ENCODE assay signal across 8 mouse cellular contexts in the genomic region with DNA sequence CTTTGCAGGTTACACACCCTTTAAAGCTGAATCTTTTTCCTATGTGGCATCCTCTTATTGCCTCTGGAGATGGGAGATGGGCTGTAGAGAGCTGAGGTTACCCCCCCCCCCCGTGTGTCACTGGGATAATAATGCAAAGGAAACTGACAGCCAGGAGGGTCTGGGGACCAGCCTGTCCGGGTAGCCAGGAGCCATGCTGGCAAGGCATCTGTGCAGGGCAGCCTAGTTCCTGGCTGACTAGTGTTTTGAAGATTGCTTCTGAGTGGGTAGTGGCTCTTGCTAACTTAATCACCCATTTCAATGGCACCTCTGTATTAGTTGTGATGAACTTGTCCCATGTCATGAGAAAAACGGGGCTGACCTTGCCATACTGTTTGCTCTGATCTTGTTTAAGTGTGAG. TPM values are rescaled to one million over a fixed set of nuclear protein-coding genes. Genes with fewer than 3 reads are reported as not detected.
DNase-seq lines count a peak whose midpoint lies in the region; ATAC-seq and TF ChIP-seq lines count a peak whose summit lies in the region.
"Had no signal": no experiment of that assay in that cellular context is flagged by ENCODE, and none has a peak within 500 bp of the region (broad histone marks: within the 10 kb centered on the region; RNA-seq: fewer than 3 reads in every experiment).

No protein-coding gene starts in this region.

- TF ChIP-seq POLR2A in testis, adult 2 months (IDR thresholded peaks at IDR 0.05; ENCODE audit: control insufficient read depth, low read depth, low read length) = no peak

- H3K4me3 ChIP-seq in testis, adult 2 months (ENCODE audit: control insufficient read depth, low read depth, low read length) = peak overlapping the region; percentile 99
- H3K4me3 ChIP-seq in hindbrain, embryonic 10.5 days = peak overlapping the region; percentile 88
- H3K4me3 ChIP-seq in liver, embryonic 13.5 days (replicated peaks) = peak overlapping the region; percentile 83; the same call in 1 of the 2 replicates

- H3K4me2 ChIP-seq in liver, embryonic 13.5 days = peak overlapping the region; percentile 97; the same call in 1 of the 2 replicates

- no peak for ATAC-seq in liver, embryonic 13.5 days (ENCODE audit: low read depth)
- no peak for ATAC-seq in erythroid progenitor cell, adult 5-6 weeks (replicated peaks; ENCODE audit: low FRiP score, poor library complexity, severe bottlenecking)

- H3K27ac ChIP-seq in testis, adult 2 months (ENCODE audit: control insufficient read depth, insufficient read depth, low read depth, low read length) = no peak overlapping the region; the same call in 1 of the 2 replicates
- peak overlapping the region; percentile 94; the same call in 1 of the 2 replicates for H3K27ac ChIP-seq in hindbrain, embryonic 10.5 days
- H3K27ac ChIP-seq in liver, embryonic 13.5 days = no peak overlapping the region

- peaks cover 5% of the 10 kb centered on the region; the same call in 1 of the 2 replicates for H3K4me1 ChIP-seq in testis, adult 2 months (ENCODE audit: control insufficient read depth, insufficient read depth, low read length)
- H3K4me1 ChIP-seq in hindbrain, embryonic 10.5 days (replicated peaks) = peaks cover 49% of the 10 kb centered on the region
- peaks cover 52% of the 10 kb centered on the region for H3K4me1 ChIP-seq in liver, embryonic 13.5 days (replicated peaks)

- no peaks in the 10 kb centered on the region for H3K9me3 ChIP-seq in hindbrain, embryonic 10.5 days
- no peaks in the 10 kb centered on the region for H3K9me3 ChIP-seq in liver, embryonic 13.5 days (replicated peaks)

- H3K27me3 ChIP-seq in testis, adult 2 months (ENCODE audit: control insufficient read depth, insufficient read depth, low read length) = no peaks in the 10 kb centered on the region
- no peaks in the 10 kb centered on the region for H3K27me3 ChIP-seq in hindbrain, embryonic 10.5 days (ENCODE audit: insufficient read depth, poor library complexity, severe bottlenecking)
- no peaks in the 10 kb centered on the region for H3K27me3 ChIP-seq in liver, embryonic 13.5 days

- 47% methylated on average over 3 of the region's 3 CpGs for WGBS in hindbrain, embryonic 10.5 days
- WGBS in liver, embryonic 13.5 days (ENCODE audit: insufficient replicate concordance) = 44% methylated on average over 3 of the region's 3 CpGs

- DNase-seq in testis, postnatal 10 days (ENCODE audit: low spot score) = no peak
- DNase-seq in hindbrain, embryonic 10.5 days (ENCODE audit: low spot score) = no peak
- no peak for DNase-seq in liver, embryonic 13.5 days
- no peak for DNase-seq in layer of hippocampus, adult 9-10 months (ENCODE audit: low spot score)
- DNase-seq in Muller cell, postnatal 12 days (ENCODE audit: inconsistent ontology term) = no peak
- DNase-seq: layer of hippocampus, adult 9-11 months had no signal

- H3K36me3 ChIP-seq in testis, adult 2 months (ENCODE audit: control insufficient read depth, insufficient read depth, low read length) = no peaks in the 10 kb centered on the region
- H3K36me3 ChIP-seq in hindbrain, embryonic 10.5 days = peaks cover 27% of the 10 kb centered on the region
- peaks cover 13% of the 10 kb centered on the region for H3K36me3 ChIP-seq in liver, embryonic 13.5 days

- TF ChIP-seq CTCF in testis, adult 2 months (IDR thresholded peaks at IDR 0.05; ENCODE audit: control insufficient read depth, insufficient read depth, insufficient replicate concordance, low read depth, low read length) = no peak

- 0 out of 2 replicates have a peak overlapping the region, but pooled peaks have one; percentile 87 for H3K9ac ChIP-seq in liver, embryonic 13.5 days

RNA-seq across cellular contexts. Expression of a gene that starts 1.7 kb away (rescaled TPM):
- polyA plus RNA-seq in testis, adult 2 months (2012; rRNA removed) = 186 and 202 TPM in 2 replicates
- 49.1 and 52.1 TPM in 2 replicates for polyA plus RNA-seq in hindbrain, embryonic 10.5 days (2016; fragmentation: Nextera tagmentation; extraction: Ambion mirVana)
- 6.3 and 8.2 TPM in 2 replicates for polyA plus RNA-seq in liver, embryonic 13.5 days (2015; fragmentation: Nextera tagmentation; extraction: Ambion mirVana)
- total RNA-seq in erythroid progenitor cell, adult 5-6 weeks (2015; ENCODE audit: low replicate concordance) = 3.6 and 5.9 TPM in 2 replicates
- 2.4 and 4.8 TPM in 2 replicates for total RNA-seq in erythroid progenitor cell, adult 5-6 weeks (2017; ENCODE audit: low replicate concordance)

RNA-seq across cellular contexts. Expression of a gene that starts 2.9 kb away (rescaled TPM):
- 179 and 194 TPM in 2 replicates for polyA plus RNA-seq in testis, adult 2 months (2012; rRNA removed)
- polyA plus RNA-seq in hindbrain, embryonic 10.5 days (2016; fragmentation: Nextera tagmentation; extraction: Ambion mirVana) = 193 and 229 TPM in 2 replicates
- polyA plus RNA-seq in liver, embryonic 13.5 days (2015; fragmentation: Nextera tagmentation; extraction: Ambion mirVana) = 56.1 and 61.2 TPM in 2 replicates
- total RNA-seq in erythroid progenitor cell, adult 5-6 weeks (2015; ENCODE audit: low replicate concordance) = 66.7 and 75.0 TPM in 2 replicates
- 82.9 and 94.7 TPM in 2 replicates for total RNA-seq in erythroid progenitor cell, adult 5-6 weeks (2017; ENCODE audit: low replicate concordance)

RNA-seq across cellular contexts. Expression of a gene that starts 48.3 kb away (rescaled TPM):
- 0.49 and 0.88 TPM in 2 replicates for polyA plus RNA-seq in testis, adult 2 months (2012; rRNA removed)
- polyA plus RNA-seq in hindbrain, embryonic 10.5 days (2016; fragmentation: Nextera tagmentation; extraction: Ambion mirVana) = 1.1 and 1.4 TPM in 2 replicates
- polyA plus RNA-seq in liver, embryonic 13.5 days (2015; fragmentation: Nextera tagmentation; extraction: Ambion mirVana) = 0.44 and 0.59 TPM in 2 replicates
- total RNA-seq in erythroid progenitor cell, adult 5-6 weeks (2015; ENCODE audit: low replicate concordance) = not detected in 2 replicates
- not detected in 2 replicates for total RNA-seq in erythroid progenitor cell, adult 5-6 weeks (2017; ENCODE audit: low replicate concordance)

RNA-seq across cellular contexts. Expression of a gene that starts 57.5 kb away (rescaled TPM):
- polyA plus RNA-seq in testis, adult 2 months (2012; rRNA removed) = 20.0 and 24.3 TPM in 2 replicates
- 10.0 and 11.9 TPM in 2 replicates for polyA plus RNA-seq in hindbrain, embryonic 10.5 days (2016; fragmentation: Nextera tagmentation; extraction: Ambion mirVana)
- 10.6 and 12.3 TPM in 2 replicates for polyA plus RNA-seq in liver, embryonic 13.5 days (2015; fragmentation: Nextera tagmentation; extraction: Ambion mirVana)
- 4.6 and 6.1 TPM in 2 replicates for total RNA-seq in erythroid progenitor cell, adult 5-6 weeks (2015; ENCODE audit: low replicate concordance)
- total RNA-seq in erythroid progenitor cell, adult 5-6 weeks (2017; ENCODE audit: low replicate concordance) = 1.4 and 6.2 TPM in 2 replicates

RNA-seq across cellular contexts. Expression of a gene that starts 59.9 kb away (rescaled TPM):
- 24.5 and 28.4 TPM in 2 replicates for polyA plus RNA-seq in testis, adult 2 months (2012; rRNA removed)
- polyA plus RNA-seq in hindbrain, embryonic 10.5 days (2016; fragmentation: Nextera tagmentation; extraction: Ambion mirVana) = 260 and 279 TPM in 2 replicates
- polyA plus RNA-seq in liver, embryonic 13.5 days (2015; fragmentation: Nextera tagmentation; extraction: Ambion mirVana) = 85.6 and 86.7 TPM in 2 replicates
- 8.4 and 16.2 TPM in 2 replicates for total RNA-seq in erythroid progenitor cell, adult 5-6 weeks (2015; ENCODE audit: low replicate concordance)
- 42.4 and 50.7 TPM in 2 replicates for total RNA-seq in erythroid progenitor cell, adult 5-6 weeks (2017; ENCODE audit: low replicate concordance)
